Mouse (Mus musculus): ENCODE data around the gene Rhag. TPM values are rescaled to one million over a fixed set of nuclear protein-coding genes. Genes with fewer than 3 reads are reported as not detected.

Rhag gene
- polyA plus RNA-seq, 1 experiment = 11.8 TPM

GRCm38 (mm10) chr17:40837308-40837707, 26.4 kb downstream of the Rhag start:
- no peak for TF ChIP-seq GATA1 (IDR thresholded peaks at IDR 0.05; ENCODE audit: low read length)

- no peak for TF ChIP-seq GATA1 (IDR thresholded peaks at IDR 0.05; ENCODE audit: low read length)
These were observed 44.1 kb downstream of the Rhag start for GRCm38 (mm10) chr17:40855065-40855464.

- peak; percentile 56 for TF ChIP-seq GATA1 (IDR thresholded peaks at IDR 0.05; ENCODE audit: low read length)
These were observed 58.2 kb downstream of the Rhag start for GRCm38 (mm10) chr17:40868952-40869747.

- no peak for TF ChIP-seq GATA1 (IDR thresholded peaks at IDR 0.05; ENCODE audit: low read length)
These were observed 61.7 kb downstream of the Rhag start for GRCm38 (mm10) chr17:40872626-40873025.

- TF ChIP-seq GATA1 (IDR thresholded peaks at IDR 0.05; ENCODE audit: low read length) = no peak
These were observed 62.7 kb downstream of the Rhag start for GRCm38 (mm10) chr17:40873582-40874011.

- no peak for TF ChIP-seq GATA1 (IDR thresholded peaks at IDR 0.05; ENCODE audit: low read length)
These were observed 63.8 kb downstream of the Rhag start for GRCm38 (mm10) chr17:40874701-40875100.

GRCm38 (mm10) chr17:40875568-40875967, 64.6 kb downstream of the Rhag start:
- TF ChIP-seq GATA1 (IDR thresholded peaks at IDR 0.05; ENCODE audit: low read length) = no peak

- no peak for TF ChIP-seq GATA1 (IDR thresholded peaks at IDR 0.05; ENCODE audit: low read length)
These were observed 66.8 kb downstream of the Rhag start for GRCm38 (mm10) chr17:40877741-40878140.

- TF ChIP-seq GATA1 (IDR thresholded peaks at IDR 0.05; ENCODE audit: low read length) = no peak
These were observed 68.6 kb downstream of the Rhag start for GRCm38 (mm10) chr17:40879528-40879923.

GRCm38 (mm10) chr17:40879924-40880691, 69.2 kb downstream of the Rhag start, which contains the start of gene 9130008F23Rik:
Gene 9130008F23Rik, minus strand, starts transcription at chr17:40880559.
- no peak for TF ChIP-seq GATA1 (IDR thresholded peaks at IDR 0.05; ENCODE audit: low read length)

GRCm38 (mm10) chr17:40882172-40882571, 71.2 kb downstream of the Rhag start:
- TF ChIP-seq GATA1 (IDR thresholded peaks at IDR 0.05; ENCODE audit: low read length) = peak; percentile 32

GRCm38 (mm10) chr17:40885155-40885554, 74.2 kb downstream of the Rhag start:
- TF ChIP-seq GATA1 (IDR thresholded peaks at IDR 0.05; ENCODE audit: low read length) = no peak

- no peak for TF ChIP-seq GATA1 (IDR thresholded peaks at IDR 0.05; ENCODE audit: low read length)
These were observed 77.1 kb downstream of the Rhag start for GRCm38 (mm10) chr17:40887849-40888536.

Other genes with a start within 250 kb of the Rhag start
- gene Esp6, start 249.6 kb upstream of the Rhag start, polyA plus RNA-seq (2012) = not detected in 2 replicates
- gene Esp4, start 212.5 kb upstream of the Rhag start, polyA plus RNA-seq (2012) = not detected in 2 replicates
- gene Esp3, start 179.1 kb upstream of the Rhag start, polyA plus RNA-seq (2012) = not detected in 2 replicates
- gene Esp1, start 84.0 kb upstream of the Rhag start, polyA plus RNA-seq (2012) = not detected in 2 replicates
- gene Crisp2, start 4.1 kb upstream of the Rhag start, polyA plus RNA-seq (2012) = 0.03 TPM in 1 of 2 replicates, not detected in the other
- gene 9130008F23Rik, start 69.4 kb downstream of the Rhag start, polyA plus RNA-seq (2012) = 0.08 TPM in 1 of 2 replicates, not detected in the other
- gene Glyatl3, start 103.2 kb downstream of the Rhag start, polyA plus RNA-seq (2012) = not detected in 2 replicates
- gene Mut, start 123.6 kb downstream of the Rhag start, polyA plus RNA-seq (2012) = 2.1 and 2.4 TPM in 2 replicates
- 0.62 and 1.2 TPM in 2 replicates for gene Cenpq, start 123.9 kb downstream of the Rhag start, polyA plus RNA-seq (2012)

All from G1E-ER4 (cell line).